Mouse (Mus musculus) midbrain, embryonic 11.5 days (tissue): ENCODE data around the gene Gm49333. TPM values are rescaled to one million over a fixed set of nuclear protein-coding genes. Genes with fewer than 3 reads are reported as not detected.

Experiments
- ATAC-seq: fragments of 200-750 bp; cut with Nextera tagmentation; 2 replicates; pipeline ENCODE4 v1.8.0; 2017; ENCODE audit warnings: moderate TSS enrichment, moderate library complexity; ENCODE audit not compliant: low FRiP score
- DNase-seq: peaks from one replicate; pipeline ENCODE4 v3.0.0; 2015; ENCODE audit warnings: low spot score; ENCODE audit errors: missing footprints
- H3K27ac ChIP-seq: fragments of 300-500 bp; sonication (generic); 2 replicates; pipeline ENCODE4 v1.5.1; 2014; ENCODE audit warnings: low read depth, low read length
- H3K27me3 ChIP-seq: fragments of 300-500 bp; sonication (generic); 2 replicates; pipeline ENCODE4 v1.6.1; 2014; ENCODE audit warnings: mild to moderate bottlenecking, low read length, moderate library complexity, mixed read lengths; ENCODE audit not compliant: control insufficient read depth, insufficient read depth
- H3K36me3 ChIP-seq: fragments of 300-500 bp; sonication (generic); 2 replicates; pipeline ENCODE4 v1.6.1; 2014; ENCODE audit warnings: mild to moderate bottlenecking, low read length, moderate library complexity, mixed read lengths; ENCODE audit not compliant: control insufficient read depth, insufficient read depth
- H3K4me1 ChIP-seq: fragments of 300-500 bp; sonication (generic); 2 replicates; pipeline ENCODE4 v1.6.1; 2014; ENCODE audit warnings: low read length; ENCODE audit not compliant: control insufficient read depth, insufficient read depth
- H3K4me2 ChIP-seq: fragments of 300-500 bp; sonication (generic); 2 replicates; pipeline ENCODE4 v1.6.1; 2014; ENCODE audit warnings: mild to moderate bottlenecking, moderate library complexity
- H3K4me3 ChIP-seq: fragments of 300-500 bp; sonication (generic); 2 replicates; pipeline ENCODE4 v1.5.1; 2014; ENCODE audit warnings: low read depth, low read length
- H3K9ac ChIP-seq: fragments of 300-500 bp; sonication (generic); 2 replicates; pipeline ENCODE4 v1.6.1; 2014; ENCODE audit warnings: low read length
- H3K9me3 ChIP-seq: fragments of 300-500 bp; sonication (generic); 2 replicates; pipeline ENCODE4 v1.6.1; 2016; ENCODE audit warnings: low read length; ENCODE audit not compliant: control insufficient read depth
- WGBS: fragments of 180-500 bp; shearing (Covaris S2); extraction: QIAGEN DNeasy Blood & Tissue Kit; methylation state at CpG from one replicate; pipeline ENCODE4 v1.1.7; 2014; 5-methylcytosine and 5-hydroxymethylcytosine counted together
- polyA plus RNA-seq: library from polyadenylated mRNA; unstranded; fragments of >200 nt; fragmentation: Nextera tagmentation; extraction: Ambion mirVana; gene quantifications from 2 replicates; pipeline ENCODE4 v1.2.1, GENCODE M21; 2014

The Gm49333 gene
- polyA plus RNA-seq, 1 experiment from 2014 or later: not detected

DNA sequence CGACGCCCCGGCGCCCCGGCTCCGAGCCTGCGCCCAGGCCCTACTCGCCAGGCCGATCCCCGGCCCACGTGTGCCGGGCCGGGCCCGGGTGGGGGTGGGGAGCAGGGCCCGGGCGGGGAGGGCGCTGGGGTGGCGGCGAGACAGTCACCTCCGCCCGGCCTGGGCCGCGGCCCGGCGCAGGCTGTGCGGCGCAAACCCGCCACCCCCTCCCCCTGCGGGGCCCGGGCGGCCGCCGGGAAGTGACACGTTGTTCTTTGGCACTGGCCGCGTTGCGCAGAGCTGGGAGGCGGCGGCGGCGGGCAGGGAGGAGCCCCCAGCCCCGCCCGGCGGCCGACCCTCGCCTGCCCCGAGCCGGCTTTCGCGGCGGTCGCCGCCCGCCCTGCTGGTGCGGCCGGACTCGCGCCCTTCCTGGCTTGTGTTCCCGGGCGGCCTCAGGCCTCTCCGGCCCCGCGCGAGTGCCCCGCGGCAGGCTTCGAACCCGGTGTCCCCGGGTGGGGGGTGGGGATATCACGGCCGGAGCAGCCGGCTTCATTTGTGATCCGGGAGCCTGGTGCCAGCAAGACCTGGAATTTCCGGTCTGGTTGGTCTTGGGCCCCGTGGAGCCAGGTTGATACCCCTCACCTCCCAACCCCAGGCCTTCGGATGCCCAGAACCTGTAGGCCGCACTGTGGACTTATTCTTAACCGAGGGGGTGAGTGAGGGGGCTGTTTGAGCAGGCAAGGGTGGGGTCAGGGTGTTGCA, 61.7 kb downstream of the Gm49333 start:
- peak overlapping the region; percentile 88 for H3K27ac ChIP-seq
- ATAC-seq (peak; percentile 20; the same call in 1 of the 2 replicates), DNase-seq (peak; percentile 91)
- peak overlapping the region; percentile 95 for H3K9ac ChIP-seq
- H3K27me3 ChIP-seq: no peaks in the 10 kb centered on the region
- peak overlapping the region; percentile 96 for H3K4me2 ChIP-seq
- H3K4me3 ChIP-seq: peak overlapping the region; percentile 99
- H3K36me3 ChIP-seq: peaks cover 24% of the 10 kb centered on the region; the same call in 1 of the 2 replicates
- peaks cover 15% of the 10 kb centered on the region for H3K4me1 ChIP-seq
- no peaks in the 10 kb centered on the region for H3K9me3 ChIP-seq
- WGBS: 0% methylated on average over 49 of the region's 78 CpGs

DNA sequence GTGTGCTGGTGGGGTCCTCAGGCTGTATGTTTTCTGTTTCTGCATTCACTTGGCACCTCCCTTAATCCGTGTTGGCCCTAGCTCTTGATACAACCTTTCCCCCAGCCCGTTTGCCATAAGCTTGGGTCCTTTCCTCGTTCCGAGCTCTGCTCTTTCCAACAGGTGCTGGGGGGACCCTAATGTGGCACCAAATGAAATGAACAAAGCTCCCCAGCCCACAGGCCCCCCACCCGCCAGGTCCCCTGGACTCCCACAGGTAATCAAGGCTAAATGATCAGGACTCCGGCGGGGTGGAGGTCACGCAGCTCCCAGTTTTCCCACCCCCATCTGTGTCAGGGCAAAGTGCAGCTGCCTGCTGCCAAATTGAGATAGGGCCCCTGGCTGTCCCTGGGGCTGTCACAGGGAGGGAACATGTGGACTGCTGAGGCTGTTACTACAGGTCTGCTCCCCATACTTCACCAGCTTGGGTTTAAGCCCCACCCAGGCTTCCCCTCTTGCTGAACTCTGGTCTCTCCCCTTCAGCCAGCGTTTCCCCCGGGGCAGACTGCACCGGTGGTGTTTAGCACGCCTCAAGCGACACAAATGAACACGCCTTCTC, 62.4 kb downstream of the Gm49333 start:
- H3K9me3 ChIP-seq: no peaks in the 10 kb centered on the region
- peaks cover 15% of the 10 kb centered on the region for H3K4me1 ChIP-seq
- H3K36me3 ChIP-seq: peaks cover 29% of the 10 kb centered on the region
- no peaks in the 10 kb centered on the region for H3K27me3 ChIP-seq
- peak overlapping the region; percentile 95 for H3K9ac ChIP-seq
- ATAC-seq (no peak), DNase-seq (peak; percentile 85)
- 20% methylated on average over 14 of the region's 14 CpGs for WGBS
- peak overlapping the region; percentile 99 for H3K4me3 ChIP-seq
- no peak overlapping the region; the same call in 1 of the 2 replicates for H3K27ac ChIP-seq
- peak overlapping the region; percentile 96 for H3K4me2 ChIP-seq

DNA sequence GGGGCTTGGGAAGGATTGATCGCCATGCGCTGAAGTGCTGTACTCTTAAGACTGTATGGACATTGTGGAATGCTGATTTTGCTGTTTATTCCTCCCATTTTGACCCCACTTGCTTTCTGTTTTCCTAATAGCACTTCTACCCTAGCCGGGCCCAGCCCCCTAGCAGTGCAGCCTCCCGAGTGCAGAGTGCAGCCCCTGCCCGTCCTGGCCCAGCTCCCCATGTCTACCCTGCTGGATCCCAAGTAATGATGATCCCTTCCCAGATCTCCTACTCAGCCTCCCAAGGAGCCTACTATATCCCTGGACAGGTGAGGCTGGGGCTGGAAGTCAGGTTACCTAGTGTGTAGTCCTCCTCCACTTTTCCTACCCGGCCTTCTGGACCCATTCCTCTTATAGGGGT, 63.8 kb downstream of the Gm49333 start:
- ATAC-seq (no peak), DNase-seq (no peak)
- Histone ChIP-seq H3K4me2 (no peak overlapping the region), H3K36me3 (peaks cover 42% of the 10 kb centered on the region), H3K27ac (no peak overlapping the region), H3K4me1 (peaks cover 15% of the 10 kb centered on the region), H3K9me3 (no peaks in the 10 kb centered on the region), H3K9ac (peak overlapping the region; percentile 16; the same call in 1 of the 2 replicates), H3K4me3 (no peak overlapping the region), H3K27me3 (no peaks in the 10 kb centered on the region)
- WGBS: 90% methylated on average over 6 of the region's 6 CpGs

DNA sequence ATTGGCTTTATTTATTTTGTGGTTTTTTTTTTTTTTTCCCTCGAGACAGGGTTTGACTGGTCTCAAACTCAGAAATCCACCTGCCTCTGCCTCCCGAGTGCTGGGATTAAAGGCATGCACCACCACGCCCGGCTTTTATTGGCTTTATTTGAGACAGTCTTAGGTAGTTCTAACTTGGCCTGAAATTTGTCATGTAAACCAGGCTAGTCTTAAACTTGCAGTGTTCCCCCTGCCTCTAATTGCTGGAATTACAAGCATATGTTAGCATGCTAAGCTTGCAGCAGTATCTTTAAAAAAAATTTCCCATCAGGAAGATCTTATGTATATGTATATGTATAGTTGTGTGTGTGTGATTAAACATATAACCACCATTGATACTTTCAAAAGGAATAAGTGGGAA, 65.3 kb downstream of the Gm49333 start:
- ATAC-seq (no peak), DNase-seq (peak; percentile 72)
- Histone ChIP-seq H3K4me2 (no peak overlapping the region), H3K4me3 (no peak overlapping the region), H3K36me3 (peaks cover 52% of the 10 kb centered on the region), H3K9ac (no peak overlapping the region), H3K9me3 (no peaks in the 10 kb centered on the region), H3K27me3 (no peaks in the 10 kb centered on the region), H3K4me1 (peaks cover 15% of the 10 kb centered on the region), H3K27ac (no peak overlapping the region)
- 90% methylated on average over 4 of the region's 4 CpGs for WGBS

DNA sequence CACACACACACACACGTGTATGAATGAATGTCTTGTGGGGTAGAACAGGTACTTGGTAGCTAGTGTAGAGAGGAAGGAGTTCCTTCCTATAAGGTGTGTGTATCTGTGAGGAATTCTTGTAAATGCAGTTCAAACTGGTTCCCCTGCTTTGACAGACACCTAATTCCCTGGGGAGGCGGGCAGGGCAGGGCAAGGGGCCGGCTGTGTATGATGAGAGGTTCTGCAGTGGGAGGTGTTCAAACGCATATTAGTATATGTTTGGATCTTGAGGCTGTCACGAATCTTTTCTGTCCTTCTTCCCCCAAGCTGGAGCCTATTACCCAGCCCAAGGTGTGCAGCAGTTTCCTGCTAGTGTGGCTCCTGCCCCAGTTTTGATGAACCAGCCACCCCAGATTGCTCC, 66.0 kb downstream of the Gm49333 start:
- peaks cover 57% of the 10 kb centered on the region for H3K36me3 ChIP-seq
- no peak overlapping the region for H3K4me3 ChIP-seq
- WGBS: 92% methylated on average over 5 of the region's 5 CpGs
- H3K9me3 ChIP-seq: no peaks in the 10 kb centered on the region
- no peak overlapping the region for H3K9ac ChIP-seq
- peaks cover 15% of the 10 kb centered on the region for H3K4me1 ChIP-seq
- DNase-seq: peak; percentile 47
- no peak overlapping the region for H3K4me2 ChIP-seq
- no peak for ATAC-seq
- H3K27ac ChIP-seq: no peak overlapping the region
- H3K27me3 ChIP-seq: no peaks in the 10 kb centered on the region

DNA sequence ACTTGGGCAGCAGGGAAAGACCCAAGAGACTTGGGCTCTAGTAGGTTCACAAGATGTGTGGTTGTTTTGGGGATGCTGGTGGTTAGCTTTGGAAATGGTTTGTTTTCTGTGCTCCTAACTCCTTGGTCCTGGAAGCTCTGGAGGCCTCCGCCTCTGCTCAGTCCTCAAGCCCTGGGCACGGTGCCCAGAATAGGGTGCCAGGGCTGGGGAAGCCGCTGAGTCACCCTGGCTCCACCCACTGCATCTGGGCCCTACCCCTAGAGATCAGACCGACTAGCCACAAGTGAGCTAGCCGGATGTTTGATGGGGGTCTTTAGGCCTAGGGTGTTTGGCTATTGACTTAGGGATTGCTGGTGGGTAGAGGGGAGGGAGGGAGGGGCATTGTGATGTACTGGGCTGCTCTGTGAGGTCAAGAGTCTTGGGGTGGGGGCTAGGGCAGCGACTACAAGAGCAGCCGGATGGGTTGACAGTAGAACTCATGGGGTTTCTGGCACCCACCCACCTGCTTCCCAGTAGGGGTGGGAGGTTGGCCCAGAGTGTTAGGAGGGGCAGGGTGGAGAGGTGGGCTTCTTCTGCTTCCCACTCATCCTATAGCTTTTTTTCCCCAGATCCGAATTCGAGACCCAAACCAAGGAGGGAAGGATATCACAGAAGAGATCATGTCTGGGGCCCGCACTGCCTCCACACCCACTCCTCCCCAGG, 66.7 kb downstream of the Gm49333 start:
- Histone ChIP-seq H3K9ac (no peak overlapping the region), H3K27ac (no peak overlapping the region), H3K27me3 (no peaks in the 10 kb centered on the region), H3K9me3 (no peaks in the 10 kb centered on the region), H3K4me1 (peaks cover 15% of the 10 kb centered on the region), H3K36me3 (peaks cover 65% of the 10 kb centered on the region), H3K4me2 (no peak overlapping the region), H3K4me3 (no peak overlapping the region)
- ATAC-seq (no peak), DNase-seq (peak; percentile 47)
- 84% methylated on average over 10 of the region's 10 CpGs for WGBS

DNA sequence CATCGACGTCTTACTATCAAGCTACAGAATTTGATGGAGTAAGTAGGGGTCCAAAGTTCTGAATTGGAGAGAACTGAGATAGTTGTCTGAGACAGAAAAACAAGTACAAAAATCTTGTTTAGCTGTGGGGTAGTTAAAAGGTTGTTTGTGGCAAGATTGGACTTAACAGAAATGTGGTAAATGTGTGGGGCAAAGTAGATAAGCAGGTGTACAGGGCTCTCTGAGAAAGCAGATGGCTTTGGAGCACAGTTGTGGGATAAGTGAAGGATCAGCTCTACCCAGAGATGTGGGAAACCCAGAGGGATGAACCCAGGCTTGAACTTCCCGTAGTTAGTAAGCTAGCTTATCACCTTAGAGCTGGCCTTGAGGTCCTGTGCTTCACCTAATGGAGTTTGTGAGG, 79.4 kb downstream of the Gm49333 start:
- H3K27me3 ChIP-seq: no peaks in the 10 kb centered on the region
- H3K36me3 ChIP-seq: peaks cover 37% of the 10 kb centered on the region
- no peak overlapping the region for H3K4me2 ChIP-seq
- peaks cover 18% of the 10 kb centered on the region for H3K4me1 ChIP-seq
- no peak overlapping the region for H3K27ac ChIP-seq
- no peak overlapping the region for H3K9ac ChIP-seq
- no peaks in the 10 kb centered on the region for H3K9me3 ChIP-seq
- DNase-seq (no peak), ATAC-seq (no peak)
- H3K4me3 ChIP-seq: no peak overlapping the region
- 95% methylated on average over 3 of the region's 3 CpGs for WGBS

DNA sequence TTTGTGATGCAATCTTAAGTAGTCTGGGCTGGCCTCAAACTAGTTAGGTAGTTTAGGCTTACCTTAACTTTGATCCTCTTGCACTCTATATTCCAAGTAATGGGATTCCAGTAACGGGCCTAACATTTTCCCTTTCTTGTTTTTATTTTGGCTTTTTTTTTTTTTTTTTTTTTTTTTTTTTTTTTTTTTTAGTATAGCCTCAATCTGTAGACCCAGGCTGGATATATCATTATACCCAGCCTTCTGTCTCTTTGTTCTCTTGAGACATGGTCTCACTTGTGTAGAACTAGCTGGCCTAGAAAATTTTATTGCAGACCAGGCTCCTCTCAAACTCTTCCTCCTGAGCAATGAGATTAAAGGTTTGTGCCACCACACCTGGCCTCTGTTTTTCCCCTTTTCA, 80.2 kb downstream of the Gm49333 start:
- H3K4me3 ChIP-seq: no peak overlapping the region
- no peak overlapping the region for H3K9ac ChIP-seq
- DNase-seq: no peak
- peaks cover 25% of the 10 kb centered on the region for H3K4me1 ChIP-seq
- ATAC-seq: no peak
- WGBS: 100% methylated on average over 1 of the region's 1 CpGs
- no peak overlapping the region for H3K27ac ChIP-seq
- peaks cover 29% of the 10 kb centered on the region for H3K36me3 ChIP-seq
- no peaks in the 10 kb centered on the region for H3K9me3 ChIP-seq
- no peak overlapping the region for H3K4me2 ChIP-seq
- H3K27me3 ChIP-seq: no peaks in the 10 kb centered on the region
